Mouse (Mus musculus) gastrocnemius, adult 18-20 months (tissue): ENCODE data around the gene Pcca. TPM values are rescaled to one million over a fixed set of nuclear protein-coding genes. Genes with fewer than 3 reads are reported as not detected.

ENCODE experiments used
- DNase-seq: peaks from one replicate; pipeline ENCODE4 v3.0.0; 2021; ENCODE audit warnings: low spot score
- total RNA-seq, 2 experiments: library from RNA; stranded (reverse); gene quantifications; 2 replicates each; pipeline ENCODE4 v1.2.3; 2021

Gene Pcca
- total RNA-seq, 2 experiments from 2014 or later, result 52.4 to 56.0 TPM

- no peak for DNase-seq
Measured at GRCm38 (mm10) chr14:122913657-122914056, 379.5 kb downstream of the Pcca start, which contains the start of gene Ggact. Gene Ggact, minus strand, starts transcription at chr14:122913757.

- no peak for DNase-seq
Measured at GRCm38 (mm10) chr14:122917676-122918075, 383.6 kb downstream of the Pcca start.

GRCm38 (mm10) chr14:122920011-122920410 lies 385.9 kb downstream of the Pcca start:
- no peak for DNase-seq

- DNase-seq, result no peak
Measured at GRCm38 (mm10) chr14:122936460-122936859, 402.3 kb downstream of the Pcca start.

Other genes starting within 250 kb of the Pcca start
- not detected for gene Gm5089, start 83.2 kb upstream of the Pcca start, total RNA-seq
- not detected for gene Zic5, start 68.6 kb upstream of the Pcca start, total RNA-seq
- gene Zic2, start 58.9 kb upstream of the Pcca start, total RNA-seq, result not detected
- gene Gm10837, start 43.7 kb upstream of the Pcca start, total RNA-seq, result not detected